Mouse (Mus musculus) urinary bladder, postnatal 10 days (tissue): Measurements from ENCODE around the gene Defb48.

Source experiments
- DNase-seq: peaks from one replicate; pipeline ENCODE4 v3.0.0; 2022; ENCODE audit warnings: low spot score

Defb48 gene

DNA sequence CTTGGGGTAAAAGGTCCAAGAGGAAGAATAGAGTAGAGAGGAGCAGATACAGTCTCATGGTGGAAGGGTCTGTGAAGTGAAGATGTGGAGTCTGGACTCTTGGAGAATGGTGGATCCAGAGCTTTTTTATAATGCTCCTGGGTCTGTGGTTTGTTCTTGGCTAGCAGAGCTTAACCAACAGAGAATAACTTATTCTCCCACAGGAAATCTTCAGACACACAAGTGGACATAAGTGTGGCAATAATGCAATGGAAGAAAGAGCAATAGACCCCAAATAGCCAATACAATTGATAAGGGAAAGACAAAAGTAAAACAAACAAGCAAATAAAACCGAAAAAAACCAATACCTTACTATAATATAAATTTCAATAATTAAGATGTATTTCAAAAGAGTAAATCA, at the start of gene Defb48:
TSS of gene Defb48 (minus strand) at position 101 of the 400 bp plus-strand sequence.
- no peak for DNase-seq

DNA sequence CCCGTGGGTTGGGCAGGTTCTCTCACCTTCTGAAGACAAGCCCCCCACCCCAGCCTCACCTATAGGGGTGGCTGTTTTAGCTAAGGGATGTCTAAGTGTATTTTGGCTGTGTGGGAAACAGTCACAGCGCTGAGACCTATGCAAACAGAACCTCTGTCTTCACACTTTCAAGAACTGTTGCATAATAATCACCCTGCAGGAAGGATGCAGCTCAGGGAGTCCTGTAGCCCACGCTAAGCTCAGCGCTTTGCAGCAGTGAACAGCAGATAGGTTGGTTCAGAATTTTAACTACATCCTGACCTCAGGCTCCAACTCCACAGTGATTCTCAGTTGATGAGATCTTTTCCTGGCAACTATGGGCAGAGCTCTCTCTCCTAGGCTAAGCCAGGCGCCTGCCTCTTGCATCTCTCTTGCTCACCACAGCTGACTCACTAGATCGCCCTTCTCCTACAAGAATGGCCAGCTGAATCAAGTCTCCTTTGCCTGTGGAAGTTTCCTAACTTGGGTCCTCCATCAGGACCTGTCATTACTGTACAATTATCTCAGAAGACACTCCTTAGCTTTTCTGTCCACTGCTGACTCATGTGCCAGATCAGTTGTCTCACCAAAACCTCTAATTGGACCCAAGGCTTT, 36.3 kb upstream of the Defb48 start:
- no peak for DNase-seq

DNA sequence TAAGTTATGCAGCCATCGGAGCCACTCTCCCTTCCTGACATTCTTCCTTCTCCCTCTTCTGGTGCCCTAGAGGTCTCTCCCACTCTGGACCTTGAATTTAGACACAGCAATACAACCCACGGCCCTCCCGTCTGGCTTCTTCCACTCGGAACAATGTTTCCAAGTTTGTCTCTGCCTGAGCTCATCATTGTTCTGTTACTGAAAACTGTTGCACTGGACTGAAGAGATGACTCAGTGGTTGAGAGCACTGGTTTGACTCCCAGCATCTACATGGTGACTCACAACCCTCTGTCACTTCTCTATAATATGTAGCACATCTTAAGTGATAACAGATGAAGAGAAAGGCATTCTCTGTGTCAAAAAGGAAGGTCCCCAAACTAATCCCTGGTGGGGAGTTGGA, 30.4 kb upstream of the Defb48 start:
- DNase-seq: no peak

DNA sequence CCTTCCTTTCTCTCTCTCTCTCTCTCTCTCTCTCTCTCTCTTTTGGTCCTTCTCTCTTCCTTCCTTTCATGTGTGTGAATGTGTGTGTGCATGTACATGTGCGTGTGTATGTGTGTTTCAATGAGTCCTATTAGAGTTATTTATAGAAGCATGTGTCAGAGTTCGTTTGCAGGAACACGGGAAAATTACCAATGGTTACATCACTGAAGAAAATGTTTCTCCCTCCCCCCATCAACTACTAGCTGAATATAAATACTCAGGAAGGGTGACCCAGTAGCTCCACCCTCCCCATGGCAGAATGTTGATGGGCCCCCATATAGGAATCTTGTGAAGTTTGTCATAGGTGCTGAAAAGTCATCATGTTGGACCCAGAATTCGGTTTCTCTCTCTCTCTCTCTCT, 28.8 kb upstream of the Defb48 start:
- DNase-seq: no peak

DNA sequence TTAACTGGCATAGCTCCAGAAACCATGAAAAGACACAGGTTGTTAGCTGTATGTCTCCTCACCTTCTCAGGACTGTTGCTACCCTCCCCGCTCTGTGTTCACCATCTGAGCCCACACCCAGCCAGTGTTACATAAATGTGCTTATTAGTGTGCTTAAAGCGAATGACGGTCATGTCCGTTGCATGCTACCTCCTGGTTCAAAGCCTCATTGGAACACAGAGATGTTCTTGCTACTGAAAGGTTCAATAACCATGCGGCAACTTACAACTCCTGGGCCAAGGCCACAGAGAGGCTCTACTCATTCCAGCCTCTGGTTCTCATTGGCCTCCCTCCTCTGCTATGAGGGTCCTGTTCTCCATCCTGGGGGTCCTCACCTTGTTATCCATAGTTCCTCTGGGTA, 27.2 kb upstream of the Defb48 start, which contains the start of gene Defb43:
TSS of gene Defb43 (plus strand) at position 301 of the 400 bp plus-strand sequence.
- no peak for DNase-seq

DNA sequence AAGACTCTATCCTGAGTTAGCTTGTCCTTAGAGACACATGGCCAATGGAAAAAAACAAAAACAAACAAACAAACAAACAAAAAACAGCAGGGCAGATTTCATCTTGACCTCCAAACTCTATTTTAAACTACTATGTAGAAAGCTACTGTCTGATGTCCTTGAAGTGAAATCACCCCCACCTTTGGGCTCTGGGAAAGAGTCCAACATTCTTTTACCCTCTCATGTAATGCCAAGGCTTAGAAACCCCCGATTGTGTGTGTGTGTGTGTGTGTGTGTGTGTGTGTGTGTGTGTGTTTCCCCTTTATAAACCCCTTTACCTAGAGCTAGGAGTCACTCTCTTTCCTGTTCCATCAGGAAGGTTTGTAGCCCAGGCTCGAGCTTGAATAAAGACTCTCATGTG, 18.3 kb upstream of the Defb48 start:
- no peak for DNase-seq

DNA sequence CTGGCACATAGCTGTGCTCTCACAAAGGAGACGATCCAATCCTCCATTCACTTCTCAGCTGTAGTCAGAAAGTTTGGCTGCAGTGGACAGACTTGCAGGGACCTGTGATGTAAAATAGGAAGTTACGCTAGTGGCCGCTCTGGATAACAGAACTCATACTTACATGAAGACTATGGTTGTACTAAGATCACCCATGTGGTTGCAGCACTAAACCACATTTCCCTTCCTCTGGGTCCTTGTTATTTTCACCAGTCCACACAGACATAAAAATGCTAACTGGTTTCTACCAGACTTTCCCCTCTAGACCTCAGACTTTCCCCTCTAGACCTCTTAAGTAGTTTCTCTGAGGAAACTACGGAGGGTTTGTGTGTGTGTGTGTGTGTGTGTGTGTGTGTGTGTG, 14.7 kb upstream of the Defb48 start:
- DNase-seq: no peak

DNA sequence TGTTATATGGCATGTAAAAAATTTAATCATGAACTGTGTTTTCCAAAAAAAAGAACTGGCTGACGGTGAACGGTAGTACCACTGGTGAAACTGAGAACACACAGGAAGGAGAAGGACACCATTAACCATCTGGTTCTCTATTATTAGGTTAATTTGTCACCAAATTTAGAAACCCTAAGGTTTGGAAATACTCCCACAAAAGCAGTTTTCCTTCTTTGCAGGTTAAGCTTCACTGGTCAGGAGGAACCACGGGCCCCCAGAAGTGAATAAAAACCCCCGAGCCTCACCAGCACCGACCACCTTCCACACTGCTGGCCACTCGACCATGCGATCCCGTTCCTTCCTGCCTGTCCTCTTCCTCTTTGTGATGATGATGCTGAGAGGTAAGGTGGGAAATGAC, 13.5 kb upstream of the Defb48 start, which contains the start of gene Defb47:
TSS of gene Defb47 (plus strand) at position 301 of the 400 bp plus-strand sequence.
- DNase-seq: no peak

DNA sequence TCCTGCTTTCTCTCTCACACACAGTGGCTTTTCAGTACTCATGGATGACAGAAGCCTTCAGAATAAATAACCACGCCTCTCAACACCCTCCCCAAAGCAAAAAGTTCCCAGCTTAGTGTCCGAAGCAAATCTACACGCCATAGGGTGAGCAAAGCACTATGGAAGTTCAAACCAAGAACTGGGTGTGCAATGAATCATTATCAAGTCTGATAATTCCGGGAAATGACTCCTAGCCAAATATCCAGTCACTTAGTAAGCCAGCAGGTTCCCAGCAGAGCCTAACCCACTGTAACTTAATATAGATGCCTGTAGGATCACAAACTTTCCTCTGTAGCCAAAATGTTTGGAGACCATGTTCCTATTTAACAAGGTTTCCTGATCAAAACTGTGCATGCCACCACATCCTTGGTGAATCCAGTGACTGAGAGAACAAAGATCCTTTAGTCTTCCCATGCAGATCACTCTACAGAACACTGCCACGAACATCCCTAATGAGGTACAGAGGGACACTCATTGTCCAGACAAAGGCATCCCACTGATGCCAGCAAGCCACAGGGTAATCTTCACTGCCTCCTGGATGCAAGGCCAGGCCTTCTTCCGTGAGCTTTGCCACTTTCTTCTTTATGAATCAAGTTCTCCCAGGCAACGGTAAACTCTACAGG, 7.7 kb upstream of the Defb48 start:
- no peak for DNase-seq

DNA sequence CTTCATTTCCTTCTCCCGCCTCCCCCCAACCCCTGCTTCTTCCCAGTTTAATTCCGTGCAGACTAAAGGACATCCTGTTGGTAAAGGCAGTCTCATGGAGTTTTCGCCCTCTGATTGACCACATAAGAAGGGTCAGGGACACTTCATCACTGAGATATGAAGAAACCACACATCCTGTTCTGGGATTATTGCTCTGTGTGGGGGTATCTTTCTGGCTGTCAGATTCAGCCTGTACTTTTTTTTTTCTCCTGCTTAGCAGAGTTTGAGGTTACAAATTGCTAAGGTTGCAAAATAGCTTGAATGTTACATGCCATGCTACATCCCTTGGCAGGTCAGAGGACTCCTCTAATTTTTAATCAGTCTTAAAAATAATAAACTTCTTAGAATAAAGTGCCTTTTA, 7.0 kb upstream of the Defb48 start:
- DNase-seq: no peak

DNA sequence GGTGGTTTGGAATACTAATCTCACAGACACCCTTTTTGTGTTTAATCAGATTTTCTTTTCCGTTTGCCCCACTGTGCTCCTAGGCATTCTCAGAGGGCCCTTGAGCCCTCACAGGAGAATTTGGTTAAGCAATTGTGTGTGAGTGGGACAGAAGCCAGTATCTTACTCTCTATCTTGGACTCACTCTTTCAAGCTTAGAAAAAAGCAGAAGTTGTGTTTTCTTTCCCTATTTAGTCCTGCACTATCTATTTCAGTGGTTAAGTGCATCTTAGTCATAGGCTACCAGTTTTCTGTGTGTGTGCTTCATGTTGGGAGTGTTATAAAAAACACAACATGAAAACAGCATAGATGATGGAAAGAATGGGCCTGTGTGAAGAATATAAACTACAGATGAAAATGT, 4.5 kb downstream of the Defb48 start:
- DNase-seq: no peak

DNA sequence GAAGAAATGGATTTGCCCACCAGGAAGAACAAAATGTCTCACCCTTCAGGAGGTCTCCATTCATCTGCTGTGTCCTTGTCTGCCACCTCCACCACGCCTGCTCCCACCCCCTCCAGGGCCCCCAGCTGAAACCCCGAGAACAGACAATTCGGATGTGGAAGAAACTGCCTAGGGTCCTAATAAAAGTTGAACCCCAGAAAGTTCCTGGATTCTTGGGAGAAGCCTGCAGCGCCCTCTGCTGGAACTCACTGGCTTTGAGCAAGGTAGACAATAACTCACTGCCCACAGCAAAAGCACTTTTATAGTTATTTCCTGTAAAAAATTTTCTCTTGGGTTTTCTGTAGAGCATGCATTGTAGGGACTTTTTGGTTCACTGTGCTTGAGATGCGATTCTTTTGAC, 9.3 kb downstream of the Defb48 start:
- DNase-seq: peak; percentile 37

DNA sequence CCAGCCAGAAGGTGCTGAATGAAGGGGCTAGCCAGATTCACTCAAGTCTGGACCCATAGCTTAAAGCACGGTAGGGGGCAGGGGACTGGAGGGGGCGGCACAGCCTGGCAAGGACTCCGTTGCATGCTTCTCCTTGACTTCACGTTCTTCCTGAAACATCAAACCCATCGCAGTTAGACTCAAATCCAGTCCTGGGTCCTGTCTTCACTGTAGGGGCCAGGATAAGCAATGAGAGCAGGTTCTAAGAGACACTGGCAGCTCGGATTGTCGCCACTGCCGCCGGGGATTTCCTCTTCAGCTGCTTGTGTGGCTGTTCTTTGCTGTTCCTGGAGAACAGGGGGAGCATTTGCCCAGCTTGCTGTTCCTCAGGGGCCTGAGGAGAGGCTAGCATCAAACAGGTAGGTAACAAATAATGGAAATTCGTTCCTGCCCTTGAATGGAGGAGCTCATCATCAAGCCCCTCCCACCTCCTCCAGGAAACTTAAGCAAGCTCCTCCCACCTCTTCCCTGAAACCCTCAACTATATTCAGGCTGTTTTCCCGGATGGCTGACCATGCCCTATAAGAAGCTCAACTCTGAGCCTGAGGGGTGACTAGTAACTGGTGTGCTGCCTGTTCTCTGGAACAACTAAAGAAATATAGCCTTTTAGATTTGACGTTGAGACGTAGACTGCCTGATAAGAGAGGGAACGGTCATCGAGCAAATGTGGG, 18.3 kb downstream of the Defb48 start:
- no peak for DNase-seq

DNA sequence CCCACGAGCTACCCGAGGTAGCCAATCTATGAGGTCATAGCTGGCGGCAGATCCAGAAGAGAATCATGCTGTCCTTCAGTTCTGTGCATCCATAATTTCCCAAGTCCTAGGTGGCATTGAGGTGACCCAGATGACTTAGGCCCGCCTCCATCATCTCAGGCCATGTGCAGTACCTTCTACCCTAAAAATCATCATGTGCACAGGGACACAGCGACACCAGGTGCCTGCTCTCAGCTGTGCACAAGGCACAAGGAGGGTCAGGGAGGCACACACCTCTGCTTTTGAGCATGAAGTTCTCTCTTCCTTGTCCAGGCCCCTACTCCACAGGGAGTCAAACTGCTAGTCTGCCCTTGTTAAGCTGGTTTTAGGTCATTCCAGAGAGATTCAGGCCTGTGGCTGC, 19.0 kb downstream of the Defb48 start:
- no peak for DNase-seq

DNA sequence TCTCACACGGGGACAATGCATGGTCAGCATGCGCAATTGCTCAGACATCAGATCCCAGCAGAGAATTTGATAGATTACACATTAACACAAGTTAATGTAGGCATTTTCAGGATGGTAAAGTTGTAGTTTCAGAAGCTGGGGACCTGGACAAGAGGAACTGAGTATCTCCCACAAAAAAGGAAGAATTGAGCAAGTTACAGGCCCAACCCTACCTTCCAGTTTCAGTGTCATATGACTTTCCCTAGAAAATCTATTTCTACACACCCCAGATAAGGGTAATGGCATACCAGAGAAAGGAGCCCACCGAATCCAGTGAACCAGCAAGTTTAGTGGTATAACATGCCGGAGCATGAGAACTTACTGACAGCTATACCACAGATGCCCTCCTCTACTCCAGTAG, 20.7 kb downstream of the Defb48 start:
- no peak for DNase-seq

DNA sequence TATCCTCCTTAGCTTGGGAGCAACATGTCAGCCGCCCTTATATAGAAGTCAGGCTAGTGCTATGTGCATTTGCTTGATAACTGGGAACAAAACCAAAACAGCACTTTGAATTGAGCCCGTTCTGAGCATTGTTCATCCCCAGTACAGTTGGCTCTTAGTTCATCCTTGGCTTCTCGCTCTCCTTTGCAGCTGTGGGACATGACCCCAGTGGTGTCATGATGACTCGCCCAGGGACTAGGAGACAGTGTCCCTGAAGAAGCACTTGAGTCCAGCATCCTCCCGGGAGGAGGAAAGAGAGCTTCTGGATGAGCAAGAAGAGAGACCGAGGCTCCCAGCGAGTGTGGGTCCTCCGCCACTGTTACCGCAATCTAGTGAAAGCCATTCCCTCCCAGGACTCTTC, 28.2 kb downstream of the Defb48 start:
- no peak for DNase-seq

DNA sequence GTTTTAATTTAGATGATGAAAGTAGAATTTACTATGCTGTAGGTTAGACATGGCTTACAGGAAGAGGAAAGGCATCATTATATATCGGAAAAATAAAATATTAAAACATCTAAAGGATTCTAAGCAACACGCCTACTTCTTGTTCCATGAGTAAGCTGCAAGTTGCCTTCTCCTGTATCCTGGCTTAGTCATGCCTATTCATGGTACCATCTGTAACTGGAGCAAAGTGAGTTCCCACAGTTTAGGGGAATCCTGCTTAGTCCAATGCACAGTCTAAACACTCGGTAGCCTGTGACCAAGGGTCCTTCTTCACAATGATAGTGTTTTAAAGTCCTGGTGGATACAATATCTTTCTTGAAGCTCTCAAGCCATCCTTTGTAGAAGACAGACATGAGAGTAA, 37.5 kb downstream of the Defb48 start:
- no peak for DNase-seq

DNA sequence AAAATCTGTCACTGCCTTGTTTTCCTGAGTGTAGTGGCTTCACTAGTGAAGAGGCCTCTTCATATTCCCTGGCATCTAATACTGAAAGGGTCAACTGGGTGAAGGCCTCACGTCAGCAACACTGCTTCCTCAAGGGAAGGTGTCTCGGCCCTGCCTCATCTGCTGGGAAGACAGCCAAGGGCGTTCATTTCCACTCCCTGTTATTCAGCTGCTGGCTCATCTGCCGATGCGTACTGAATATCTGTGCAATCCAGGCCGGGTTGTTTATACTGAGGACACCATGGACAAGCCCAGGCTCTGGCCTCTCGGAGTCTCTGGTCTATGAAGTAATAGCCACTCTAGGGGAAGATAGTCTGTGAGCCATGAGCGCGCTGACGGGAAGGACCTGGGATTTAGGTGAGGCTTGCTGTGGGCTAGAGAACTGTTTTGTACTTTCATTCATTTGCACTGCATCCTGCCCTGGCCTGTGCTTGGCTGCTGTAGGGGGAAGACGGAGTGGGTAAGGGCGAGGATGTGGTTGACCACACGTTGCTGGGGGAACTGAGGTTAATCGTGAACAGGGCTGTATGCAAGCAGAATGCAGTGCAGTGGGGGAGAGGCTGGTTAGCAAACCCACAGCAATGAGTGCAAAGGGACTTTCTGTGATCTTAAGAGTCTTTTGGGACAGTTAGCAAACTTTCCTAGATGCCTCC, 43.8 kb downstream of the Defb48 start:
- DNase-seq: peak; percentile 18

DNA sequence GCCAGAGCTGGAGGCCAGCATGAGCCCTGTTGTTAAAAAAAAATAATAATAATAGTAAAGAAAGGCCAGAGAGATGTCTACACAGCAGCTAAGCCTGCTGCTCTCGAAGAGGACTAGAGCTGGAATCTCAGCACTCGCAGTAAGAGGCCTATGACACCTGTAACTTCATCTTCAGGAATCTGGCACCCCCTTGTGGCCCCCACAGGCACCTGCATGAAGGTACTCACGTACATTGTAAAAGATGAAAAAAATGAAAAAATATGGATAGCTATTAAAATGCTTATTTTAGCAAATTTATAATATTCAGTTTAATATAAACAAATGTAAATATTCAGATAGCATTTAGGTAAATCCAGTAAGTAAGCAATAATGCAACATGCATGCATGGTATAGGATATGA, 44.9 kb downstream of the Defb48 start:
- DNase-seq: no peak

DNA sequence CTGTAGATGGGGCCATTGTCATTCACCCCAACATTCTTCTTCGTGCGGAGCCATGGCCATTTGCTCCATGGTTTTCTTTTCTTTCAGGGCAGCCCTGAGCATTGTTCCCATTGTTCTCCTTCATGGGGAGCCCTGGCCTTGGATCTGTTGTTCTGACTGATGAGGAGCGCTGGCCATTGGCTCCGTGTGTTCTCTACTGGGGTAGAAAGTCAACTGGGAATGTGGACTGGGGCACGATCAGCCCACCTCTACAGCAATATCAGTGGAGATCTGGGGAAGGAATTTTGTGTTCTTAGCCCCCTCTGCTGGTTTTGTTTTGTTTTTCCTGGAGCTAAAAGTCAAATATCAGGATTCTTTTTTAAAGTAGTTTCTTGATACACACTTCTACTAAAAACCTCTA, 46.6 kb downstream of the Defb48 start:
- DNase-seq: no peak

DNA sequence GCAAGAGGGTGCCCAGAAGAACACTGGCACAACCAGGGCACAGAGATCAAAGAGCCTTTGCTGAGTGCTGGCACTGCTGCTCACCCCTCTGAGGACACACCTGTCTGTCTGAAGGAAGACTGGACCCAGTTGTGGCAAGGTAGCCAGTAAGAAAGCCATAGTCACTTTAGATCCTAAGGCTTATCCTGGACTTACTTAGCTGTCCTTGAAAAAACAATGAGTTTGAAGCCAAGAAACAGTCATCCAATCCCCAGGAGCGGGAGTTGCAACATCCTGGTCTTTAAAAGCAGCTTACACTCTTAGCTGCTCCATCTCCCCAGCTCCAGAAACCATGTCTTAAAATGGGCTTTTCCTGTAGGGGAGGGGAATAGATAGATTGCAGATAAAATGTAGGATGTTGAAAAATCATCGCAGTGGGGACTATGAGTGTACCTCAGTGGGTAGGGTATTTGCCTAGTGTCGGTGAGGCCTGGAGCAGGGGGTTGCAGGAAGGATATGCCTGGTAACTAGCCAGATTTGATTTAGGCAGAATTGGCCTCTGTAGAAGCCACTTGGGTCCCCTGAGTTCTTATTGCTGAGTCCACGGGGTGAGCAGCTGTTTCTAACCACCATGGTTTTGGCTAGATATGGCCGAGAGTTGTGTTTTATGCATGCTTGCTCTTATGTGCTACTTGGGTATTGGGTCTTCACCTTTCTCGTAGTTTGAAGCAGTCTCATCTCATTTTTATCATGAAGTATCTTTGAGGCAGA, 47.5 kb downstream of the Defb48 start:
- no peak for DNase-seq

DNA sequence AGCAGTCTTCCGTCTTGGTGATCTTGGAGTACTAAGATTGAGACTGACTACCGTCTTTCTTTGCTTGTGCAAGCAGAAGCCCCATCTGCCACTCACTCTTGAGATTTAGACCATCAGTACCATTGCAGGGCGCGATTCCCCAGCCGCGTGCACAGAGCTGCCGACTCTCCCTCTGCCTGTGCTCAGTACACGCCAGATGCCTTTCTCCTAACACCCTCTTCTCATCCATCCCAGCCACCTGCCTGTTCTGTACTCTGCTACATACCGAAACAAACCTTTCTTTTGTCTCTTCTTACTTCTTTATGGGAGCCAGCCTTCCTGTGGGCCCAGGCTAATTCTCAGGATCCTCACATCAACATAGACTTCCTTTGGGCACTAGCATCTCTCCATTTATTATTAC, 48.9 kb downstream of the Defb48 start:
- no peak for DNase-seq
